Mouse (Mus musculus): Measurements from ENCODE around the gene Fam208b. TPM values are rescaled to one million over a fixed set of nuclear protein-coding genes. Genes with fewer than 3 reads are reported as not detected.
A peak's percentile ranks its signal among the peaks of the same experiment; 100 is the strongest.

The Fam208b gene
- polyA plus RNA-seq, 1 experiment from 2014 or later: 27.6 TPM

DNA sequence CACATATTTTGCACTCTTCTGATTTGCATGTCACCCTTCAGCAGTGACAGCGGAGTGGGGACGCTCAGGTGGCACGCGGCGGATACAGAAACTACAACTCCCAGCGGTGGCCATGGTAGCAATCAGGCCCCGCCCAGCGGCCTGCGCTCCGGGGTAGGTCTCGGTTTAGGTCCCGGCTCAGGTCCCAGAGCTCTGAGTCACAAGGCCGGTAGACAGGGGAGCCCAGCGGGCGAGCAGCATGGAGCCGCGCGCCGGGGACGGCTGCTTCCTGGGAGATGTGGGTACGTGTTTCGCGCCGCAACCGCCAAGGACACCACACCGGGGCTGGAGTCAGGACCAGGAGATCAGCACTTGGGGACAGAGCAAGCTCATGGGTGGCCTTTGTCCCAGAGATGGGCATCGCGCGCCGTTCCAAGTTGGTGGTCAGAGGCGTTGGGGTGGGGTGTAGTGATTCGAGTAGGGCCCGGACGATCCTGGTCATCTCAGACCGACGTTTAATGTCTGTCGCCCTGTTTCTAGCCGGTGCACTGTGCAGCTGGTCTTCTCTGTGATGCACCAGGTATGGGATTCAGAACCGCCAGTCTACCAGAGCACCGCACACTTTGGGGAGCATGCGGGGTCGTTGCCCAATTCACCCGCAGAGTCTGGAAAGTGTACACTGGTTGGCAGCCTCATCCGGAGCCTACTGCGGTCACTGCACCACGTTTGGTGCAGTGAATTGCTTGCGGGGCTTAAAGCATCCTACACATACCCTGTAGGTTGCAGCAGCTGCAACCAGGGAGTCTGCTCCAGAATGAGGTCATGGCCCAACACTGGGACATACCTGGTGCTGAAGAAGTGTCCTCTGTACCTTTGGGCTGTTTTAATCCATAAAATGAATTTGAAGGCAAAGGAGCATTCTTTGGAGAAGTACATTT, 23.2 kb upstream of the Fam208b start, which contains the start of gene Asb13:
Asb13 (plus strand) TSS at position 138 of the 917 bp plus-strand sequence.
- no peaks in the 10 kb centered on the region for H3K9me3 ChIP-seq
- ATAC-seq (ENCODE audit: insufficient number of reproducible peaks, insufficient read depth, low FRiP score, low TSS enrichment): peak; percentile 87
- no peaks in the 10 kb centered on the region for H3K27me3 ChIP-seq
- no peak within 1 kb of the TSS for H3K27ac ChIP-seq
- H3K36me3 ChIP-seq: no peaks in the 10 kb centered on the region
- under 1% methylated on average over 47 of the region's 47 CpGs for WGBS
- peak within 1 kb of the TSS; percentile 72 for H3K9ac ChIP-seq
- peak within 1 kb of the TSS; percentile 64 for H3K4me2 ChIP-seq (replicated peaks)
- no peaks in the 10 kb centered on the region; the same call in 1 of the 2 replicates for H3K4me1 ChIP-seq
- H3K4me3 ChIP-seq: peak within 1 kb of the TSS; percentile 61

DNA sequence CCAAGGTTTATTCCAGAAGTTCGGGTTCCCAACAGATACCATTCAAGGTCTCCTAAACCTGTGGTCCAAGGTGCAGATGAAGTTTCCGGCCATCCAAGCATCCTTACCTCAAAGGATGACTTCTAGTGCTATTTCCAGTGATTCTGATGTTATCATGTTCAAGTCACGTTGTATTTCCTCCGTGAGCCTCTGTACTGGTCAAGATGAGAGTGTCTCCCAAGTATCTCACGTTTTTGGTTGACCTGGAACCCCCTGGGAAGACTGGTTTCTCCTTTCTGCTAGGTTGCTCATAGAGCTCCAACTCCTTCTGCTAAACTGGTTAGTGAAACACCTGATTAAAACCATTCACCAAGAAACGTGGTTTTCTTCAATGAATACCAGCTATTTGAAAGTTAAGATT, 22.2 kb upstream of the Fam208b start:
- H3K36me3 ChIP-seq: no peaks in the 10 kb centered on the region
- no peaks in the 10 kb centered on the region; the same call in 1 of the 2 replicates for H3K4me1 ChIP-seq
- no peak overlapping the region for H3K27ac ChIP-seq
- peak overlapping the region; percentile 64; the same call in 1 of the 2 replicates for H3K4me2 ChIP-seq (replicated peaks)
- no peak overlapping the region for H3K9ac ChIP-seq
- H3K27me3 ChIP-seq: no peaks in the 10 kb centered on the region
- no peak overlapping the region for H3K4me3 ChIP-seq
- WGBS: 37% methylated on average over 6 of the region's 6 CpGs
- ATAC-seq (ENCODE audit: insufficient number of reproducible peaks, insufficient read depth, low FRiP score, low TSS enrichment): no peak
- no peaks in the 10 kb centered on the region for H3K9me3 ChIP-seq

DNA sequence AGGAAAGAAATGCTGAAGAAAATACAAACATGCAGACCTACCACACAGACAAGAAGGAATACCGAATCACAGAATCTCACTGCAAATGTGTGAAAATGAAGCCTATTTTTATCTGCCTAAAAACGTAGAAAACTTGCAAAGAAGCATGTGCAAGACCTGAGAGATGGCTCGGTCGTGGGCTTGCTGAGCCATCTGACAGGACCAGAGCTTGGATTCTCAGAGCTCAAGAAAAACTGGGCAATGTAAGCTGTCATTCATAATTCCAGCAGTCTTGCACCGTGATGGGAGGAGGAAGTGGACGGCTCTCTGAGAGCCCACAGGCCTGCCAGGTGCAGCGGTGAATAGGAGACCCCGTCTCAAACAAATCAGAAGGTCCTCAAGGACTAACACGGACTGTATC, 21.6 kb upstream of the Fam208b start:
- Histone ChIP-seq H3K36me3 (no peaks in the 10 kb centered on the region), H3K27ac (no peak overlapping the region), H3K4me2 (replicated peaks) (no peak overlapping the region), H3K9ac (no peak overlapping the region), H3K9me3 (no peaks in the 10 kb centered on the region), H3K27me3 (no peaks in the 10 kb centered on the region), H3K4me3 (no peak overlapping the region), H3K4me1 (no peaks in the 10 kb centered on the region; the same call in 1 of the 2 replicates)
- 79% methylated on average over 9 of the region's 9 CpGs for WGBS
- no peak for ATAC-seq (ENCODE audit: insufficient number of reproducible peaks, insufficient read depth, low FRiP score, low TSS enrichment)

DNA sequence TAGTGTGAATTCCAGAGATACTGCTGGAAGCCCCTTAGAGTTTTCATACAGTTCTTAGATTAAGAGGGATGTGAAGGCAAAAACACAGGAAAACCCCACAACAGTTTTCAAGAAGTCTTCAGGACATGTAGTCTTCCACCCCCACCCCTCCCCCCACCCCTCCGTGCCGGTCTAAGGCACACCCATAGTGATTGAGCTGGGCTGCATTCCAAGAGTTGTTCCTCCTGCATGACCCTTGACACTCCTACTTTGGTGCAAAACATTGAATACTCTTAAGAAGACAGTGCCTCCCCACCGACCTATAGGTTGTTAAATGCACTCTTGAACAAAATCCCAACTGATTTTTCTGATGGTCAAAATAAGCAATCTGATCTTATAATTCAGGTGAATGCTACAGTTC, 17.2 kb upstream of the Fam208b start:
- Histone ChIP-seq H3K9ac (no peak overlapping the region), H3K4me2 (replicated peaks) (no peak overlapping the region), H3K4me3 (no peak overlapping the region), H3K36me3 (no peaks in the 10 kb centered on the region), H3K9me3 (no peaks in the 10 kb centered on the region), H3K4me1 (no peaks in the 10 kb centered on the region), H3K27me3 (no peaks in the 10 kb centered on the region), H3K27ac (no peak overlapping the region)
- no peak for ATAC-seq (ENCODE audit: insufficient number of reproducible peaks, insufficient read depth, low FRiP score, low TSS enrichment)
- 19% methylated on average over 3 of the region's 3 CpGs for WGBS

DNA sequence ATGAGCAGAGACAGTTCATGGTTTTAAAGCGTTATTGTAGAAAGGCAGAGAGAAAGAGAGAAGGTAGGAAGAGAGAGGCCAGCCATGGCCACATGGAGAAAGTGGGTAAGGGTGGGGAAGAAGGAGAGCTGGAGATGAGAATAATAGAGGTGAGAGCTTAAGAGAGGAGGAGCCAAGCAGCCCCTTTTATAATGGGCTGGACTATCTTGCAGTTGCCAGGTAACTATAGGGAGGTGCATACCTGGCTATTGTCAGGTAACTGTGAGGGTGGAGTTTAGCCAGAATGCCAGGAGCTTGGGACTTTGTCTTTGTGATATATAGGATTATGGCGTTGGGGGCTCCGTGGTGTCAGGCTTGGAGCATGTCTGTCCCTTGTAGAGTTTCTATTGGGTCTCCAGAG, 16.2 kb upstream of the Fam208b start:
- H3K27ac ChIP-seq: no peak overlapping the region
- no peaks in the 10 kb centered on the region for H3K4me1 ChIP-seq
- H3K9ac ChIP-seq: no peak overlapping the region
- no peaks in the 10 kb centered on the region for H3K36me3 ChIP-seq
- no peak overlapping the region for H3K4me2 ChIP-seq (replicated peaks)
- no peak for ATAC-seq (ENCODE audit: insufficient number of reproducible peaks, insufficient read depth, low FRiP score, low TSS enrichment)
- no peak overlapping the region for H3K4me3 ChIP-seq
- H3K9me3 ChIP-seq: no peaks in the 10 kb centered on the region
- no peaks in the 10 kb centered on the region for H3K27me3 ChIP-seq
- WGBS: 54% methylated on average over 3 of the region's 3 CpGs

DNA sequence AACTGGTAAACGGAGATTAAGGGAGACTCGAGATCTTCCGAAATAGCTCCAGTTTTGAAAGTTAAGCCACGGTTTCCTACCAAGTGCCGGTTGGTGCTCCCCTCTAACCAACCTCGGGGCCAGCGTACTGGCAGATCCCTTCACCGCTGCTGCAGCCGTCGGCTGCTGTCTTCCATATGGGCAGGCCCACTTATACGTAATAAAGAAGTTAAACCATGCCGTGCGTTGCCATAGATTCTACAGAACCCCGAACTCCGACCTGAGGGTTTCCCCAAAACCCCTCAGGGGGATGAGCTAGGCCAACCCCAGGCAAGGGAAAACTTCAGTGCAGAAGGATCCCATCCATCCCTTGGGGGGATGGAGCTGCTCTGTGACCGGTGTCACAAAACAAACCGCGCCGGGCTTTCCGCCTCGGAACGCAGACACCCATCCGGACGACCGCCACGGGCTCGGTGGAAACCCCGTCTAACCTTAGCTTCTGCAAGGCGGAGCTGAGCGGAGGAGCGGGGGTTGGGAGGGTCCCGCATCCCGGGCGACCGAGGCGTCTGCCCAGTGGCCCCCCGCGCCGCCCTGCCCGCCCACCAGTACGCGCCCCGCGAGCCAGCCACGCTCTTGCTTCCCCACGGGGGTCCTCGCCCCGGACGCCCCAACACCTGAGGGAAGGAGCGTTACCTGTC, 652 bp downstream of the Fam208b start:
- H3K27ac ChIP-seq: peak overlapping the region; percentile 97
- peak overlapping the region; percentile 59 for H3K4me2 ChIP-seq (replicated peaks)
- no peaks in the 10 kb centered on the region for H3K36me3 ChIP-seq
- H3K4me1 ChIP-seq: no peaks in the 10 kb centered on the region
- 0 out of 2 replicates have a peak, but pooled peaks cover 4% of the 10 kb centered on the region for H3K9me3 ChIP-seq
- peak; percentile 74 for ATAC-seq (ENCODE audit: insufficient number of reproducible peaks, insufficient read depth, low FRiP score, low TSS enrichment)
- H3K9ac ChIP-seq: peak overlapping the region; percentile 85
- H3K27me3 ChIP-seq: peaks cover 4% of the 10 kb centered on the region; the same call in 1 of the 2 replicates
- H3K4me3 ChIP-seq: peak overlapping the region; percentile 96
- WGBS: under 1% methylated on average over 46 of the region's 50 CpGs

DNA sequence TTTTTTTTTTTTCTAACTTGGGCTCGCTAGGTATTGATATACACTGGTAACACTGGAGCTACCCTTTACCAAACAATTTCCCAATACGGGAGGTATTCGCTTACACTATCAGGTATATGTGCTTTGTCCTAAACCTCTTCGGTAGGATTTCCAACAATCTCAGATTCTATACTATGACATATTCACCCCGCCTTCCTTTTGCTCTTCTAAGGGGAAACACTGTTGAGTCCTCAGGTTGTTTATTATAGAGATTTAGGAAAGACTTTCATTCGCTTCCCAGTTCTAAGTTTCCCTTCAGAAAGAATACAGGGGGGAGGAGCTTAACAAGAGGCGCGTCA, 1.2 kb downstream of the Fam208b start:
- 0 out of 2 replicates have a peak, but pooled peaks cover 4% of the 10 kb centered on the region for H3K9me3 ChIP-seq
- H3K4me3 ChIP-seq: peak overlapping the region; percentile 96
- WGBS: 23% methylated on average over 8 of the region's 8 CpGs
- H3K4me2 ChIP-seq (replicated peaks): peak overlapping the region; percentile 59
- H3K27ac ChIP-seq: peak overlapping the region; percentile 97; the same call in 1 of the 2 replicates
- peak overlapping the region; percentile 85; the same call in 1 of the 2 replicates for H3K9ac ChIP-seq
- ATAC-seq (ENCODE audit: insufficient number of reproducible peaks, insufficient read depth, low FRiP score, low TSS enrichment): no peak
- no peaks in the 10 kb centered on the region for H3K36me3 ChIP-seq
- peaks cover 4% of the 10 kb centered on the region; the same call in 1 of the 2 replicates for H3K27me3 ChIP-seq
- H3K4me1 ChIP-seq: no peaks in the 10 kb centered on the region

DNA sequence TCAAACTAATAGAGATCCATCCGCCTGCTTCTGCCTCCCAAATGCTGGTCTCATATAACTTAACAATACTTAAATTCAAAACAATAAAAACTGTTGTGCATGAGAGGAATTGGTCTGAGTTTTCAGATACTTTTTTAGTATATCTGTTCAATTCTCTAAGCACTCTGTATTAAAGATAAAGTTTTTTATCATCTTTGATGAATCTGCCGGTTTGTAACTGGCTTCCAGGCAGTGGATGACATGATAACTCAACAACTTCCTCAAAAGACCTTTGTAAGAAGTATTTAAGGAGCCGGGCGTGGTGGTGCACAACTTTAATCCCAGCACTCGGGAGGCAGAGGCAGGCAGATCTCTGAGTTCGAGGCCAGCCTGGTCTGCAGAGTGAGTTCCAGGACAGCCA, 14.7 kb downstream of the Fam208b start:
- ATAC-seq (ENCODE audit: insufficient number of reproducible peaks, insufficient read depth, low FRiP score, low TSS enrichment): no peak
- no peak overlapping the region for H3K9ac ChIP-seq
- no peaks in the 10 kb centered on the region for H3K9me3 ChIP-seq
- H3K4me3 ChIP-seq: no peak overlapping the region
- peaks cover 36% of the 10 kb centered on the region for H3K36me3 ChIP-seq
- H3K4me2 ChIP-seq (replicated peaks): no peak overlapping the region
- no peaks in the 10 kb centered on the region for H3K27me3 ChIP-seq
- H3K4me1 ChIP-seq: no peaks in the 10 kb centered on the region
- 95% methylated on average over 6 of the region's 6 CpGs for WGBS
- H3K27ac ChIP-seq: no peak overlapping the region

DNA sequence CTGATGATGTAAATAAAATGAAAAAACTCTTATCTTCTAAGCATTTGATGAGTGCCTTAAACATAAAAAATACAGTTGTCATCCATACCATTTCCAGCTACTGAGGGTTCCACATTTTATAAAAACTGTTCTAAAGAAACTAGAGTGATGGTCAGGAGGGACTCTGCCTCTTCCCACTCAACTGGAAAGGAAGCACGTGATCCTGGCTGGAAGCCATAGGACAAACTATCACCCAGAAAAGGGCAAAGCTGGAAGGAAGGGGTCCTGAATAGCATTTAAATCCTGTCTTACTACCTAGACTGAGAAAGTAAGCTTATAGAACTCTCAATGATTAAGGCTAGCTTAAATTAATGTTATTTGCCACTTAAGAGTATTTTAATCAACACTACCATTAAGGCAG, 16.6 kb downstream of the Fam208b start:
- no peak overlapping the region for H3K4me3 ChIP-seq
- no peak for ATAC-seq (ENCODE audit: insufficient number of reproducible peaks, insufficient read depth, low FRiP score, low TSS enrichment)
- peaks cover 47% of the 10 kb centered on the region for H3K36me3 ChIP-seq
- no peak overlapping the region for H3K27ac ChIP-seq
- H3K4me2 ChIP-seq (replicated peaks): no peak overlapping the region
- 95% methylated on average over 1 of the region's 1 CpGs for WGBS
- H3K9me3 ChIP-seq: no peaks in the 10 kb centered on the region
- H3K27me3 ChIP-seq: no peaks in the 10 kb centered on the region
- no peak overlapping the region for H3K9ac ChIP-seq
- H3K4me1 ChIP-seq: no peaks in the 10 kb centered on the region

DNA sequence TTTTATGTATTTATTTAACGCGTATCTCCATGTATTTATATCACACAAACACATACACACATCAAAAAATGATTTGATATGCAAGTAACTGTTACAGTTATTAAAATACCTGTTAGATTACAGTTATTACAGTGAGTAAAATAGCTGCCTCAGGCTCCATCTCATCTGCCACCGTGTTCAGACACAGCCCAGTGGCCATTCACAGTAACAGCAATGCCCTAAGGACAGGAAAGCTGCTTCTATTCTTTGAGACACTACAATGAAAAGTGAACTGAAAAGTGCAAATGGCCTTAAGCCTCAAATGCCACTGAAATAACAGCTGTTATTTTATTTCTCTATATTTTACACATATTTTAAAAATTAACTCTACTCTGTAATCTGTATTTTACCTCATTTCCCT, 20.1 kb downstream of the Fam208b start:
- no peak for ATAC-seq (ENCODE audit: insufficient number of reproducible peaks, insufficient read depth, low FRiP score, low TSS enrichment)

DNA sequence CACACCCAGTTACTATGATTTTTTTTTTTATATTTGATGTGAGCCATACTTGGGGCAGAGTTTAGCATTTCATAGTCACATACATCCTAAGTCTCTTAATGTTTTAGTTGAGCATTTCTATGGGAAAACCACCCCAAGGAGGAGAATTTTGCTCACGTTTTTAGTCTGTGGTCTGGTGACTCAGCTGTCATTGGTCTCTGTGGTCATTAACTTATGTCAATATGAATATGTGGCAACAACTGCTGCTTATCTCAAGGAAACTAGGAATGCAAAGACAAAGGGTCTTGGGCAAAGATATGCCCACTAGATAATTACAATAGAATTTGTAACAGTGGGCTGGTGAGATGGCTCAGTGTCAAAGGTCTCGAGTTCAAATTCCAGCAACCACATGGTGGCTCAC, 47.0 kb downstream of the Fam208b start:
- ATAC-seq (ENCODE audit: insufficient number of reproducible peaks, insufficient read depth, low FRiP score, low TSS enrichment): no peak
- 82% methylated on average over 2 of the region's 2 CpGs for WGBS
- H3K27ac ChIP-seq: no peak overlapping the region
- no peak overlapping the region for H3K9ac ChIP-seq
- no peaks in the 10 kb centered on the region for H3K27me3 ChIP-seq
- H3K4me1 ChIP-seq: no peaks in the 10 kb centered on the region
- H3K36me3 ChIP-seq: peaks cover 52% of the 10 kb centered on the region
- no peak overlapping the region for H3K4me2 ChIP-seq (replicated peaks)
- no peak overlapping the region for H3K4me3 ChIP-seq
- no peaks in the 10 kb centered on the region for H3K9me3 ChIP-seq

More for the DNA sequence above, 20.1 kb downstream of the Fam208b start:
- 90% methylated on average over 3 of the region's 3 CpGs for WGBS
- no peak overlapping the region for H3K9ac ChIP-seq
- H3K4me1 ChIP-seq: no peaks in the 10 kb centered on the region
- H3K36me3 ChIP-seq: peaks cover 48% of the 10 kb centered on the region
- H3K27ac ChIP-seq: no peak overlapping the region
- no peak overlapping the region for H3K4me3 ChIP-seq
- no peak overlapping the region for H3K4me2 ChIP-seq (replicated peaks)
- H3K9me3 ChIP-seq: no peaks in the 10 kb centered on the region
- no peaks in the 10 kb centered on the region for H3K27me3 ChIP-seq

DNA sequence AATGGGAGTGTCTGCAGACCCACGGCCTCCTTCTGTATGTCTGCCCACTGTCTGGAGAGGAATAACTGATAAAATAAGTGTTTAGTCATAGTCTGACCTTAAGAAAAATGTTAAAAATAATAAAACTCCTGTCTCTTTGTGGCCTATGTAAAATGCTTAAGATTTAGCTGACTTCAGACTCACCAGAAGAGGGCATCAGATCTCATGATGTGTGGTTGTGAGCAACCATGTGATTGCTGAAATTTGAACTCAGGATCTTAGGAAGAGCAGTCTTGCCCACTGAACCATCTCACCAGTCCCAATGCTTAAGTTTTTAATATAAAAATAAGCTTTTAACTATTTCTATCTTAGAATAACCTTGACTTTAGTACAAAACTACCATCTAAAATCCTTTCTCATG, 47.8 kb downstream of the Fam208b start:
- 93% methylated on average over 1 of the region's 1 CpGs for WGBS
- no peak overlapping the region for H3K9ac ChIP-seq
- H3K4me3 ChIP-seq: no peak overlapping the region
- H3K27ac ChIP-seq: no peak overlapping the region
- no peaks in the 10 kb centered on the region for H3K27me3 ChIP-seq
- H3K4me1 ChIP-seq: no peaks in the 10 kb centered on the region
- no peaks in the 10 kb centered on the region for H3K9me3 ChIP-seq
- no peak overlapping the region for H3K4me2 ChIP-seq (replicated peaks)
- H3K36me3 ChIP-seq: peaks cover 50% of the 10 kb centered on the region
- no peak for ATAC-seq (ENCODE audit: insufficient number of reproducible peaks, insufficient read depth, low FRiP score, low TSS enrichment)

Measured in embryonic facial prominence, embryonic 12.5 days (tissue).